Mouse (Mus musculus): ENCODE measurements around the gene Disc1. TPM values are rescaled to one million over a fixed set of nuclear protein-coding genes. Genes with fewer than 3 reads are reported as not detected.

Gene Disc1
- polyA plus RNA-seq, 1 experiment from 2014 or later, result 2.3 TPM

DNA sequence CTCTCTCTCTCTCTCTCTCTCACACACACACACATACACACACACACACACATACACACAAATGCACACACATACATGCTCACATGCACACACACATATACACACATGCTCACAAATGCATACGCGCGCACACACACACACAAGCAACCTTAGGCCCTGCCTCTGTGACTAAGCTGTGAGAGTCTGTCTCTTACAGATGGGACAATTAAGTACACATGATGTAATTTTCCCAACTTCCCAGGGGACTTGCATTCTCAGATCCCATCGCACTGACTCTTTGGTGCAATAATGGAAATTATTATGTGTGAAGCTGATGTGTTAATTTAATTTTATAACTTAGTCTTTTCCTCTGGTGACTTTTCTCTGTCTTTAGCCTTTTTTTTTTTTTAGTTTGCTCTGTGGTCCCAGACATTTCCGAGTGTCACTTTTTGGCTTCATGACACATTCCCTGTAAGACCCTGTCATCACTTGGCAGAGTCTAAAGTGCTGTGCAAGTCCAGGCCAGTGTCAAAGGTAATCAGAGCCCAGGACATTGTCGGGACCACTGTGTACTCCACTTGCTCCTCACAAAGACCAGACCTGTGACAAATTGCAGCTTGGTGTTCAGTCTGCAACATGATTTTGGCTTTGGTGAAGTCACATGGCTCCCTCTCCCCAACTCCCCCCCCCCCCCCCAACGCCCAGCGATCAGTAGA lies 205.0 kb downstream of the Disc1 start:
- Histone ChIP-seq H3K27me3 (ENCODE audit: control insufficient read depth, insufficient read depth, low read length) (no peaks in the 10 kb centered on the region), H3K9ac (ENCODE audit: low read length) (no peak overlapping the region), H3K9me3 (replicated peaks; ENCODE audit: control insufficient read depth, low read length) (no peaks in the 10 kb centered on the region), H3K27ac (ENCODE audit: low read length) (no peak overlapping the region), H3K36me3 (ENCODE audit: control insufficient read depth, insufficient read depth) (no peaks in the 10 kb centered on the region), H3K4me1 (ENCODE audit: control insufficient read depth, insufficient read depth, low read length) (peaks cover 25% of the 10 kb centered on the region), H3K4me2 (ENCODE audit: low read depth, low read length) (no peak overlapping the region), H3K4me3 (ENCODE audit: low read length) (no peak overlapping the region)
- no peak for ATAC-seq (replicated peaks; ENCODE audit: extremely low read depth, insufficient read depth, low FRiP score)
- WGBS, result 64% methylated on average over 8 of the region's 8 CpGs

DNA sequence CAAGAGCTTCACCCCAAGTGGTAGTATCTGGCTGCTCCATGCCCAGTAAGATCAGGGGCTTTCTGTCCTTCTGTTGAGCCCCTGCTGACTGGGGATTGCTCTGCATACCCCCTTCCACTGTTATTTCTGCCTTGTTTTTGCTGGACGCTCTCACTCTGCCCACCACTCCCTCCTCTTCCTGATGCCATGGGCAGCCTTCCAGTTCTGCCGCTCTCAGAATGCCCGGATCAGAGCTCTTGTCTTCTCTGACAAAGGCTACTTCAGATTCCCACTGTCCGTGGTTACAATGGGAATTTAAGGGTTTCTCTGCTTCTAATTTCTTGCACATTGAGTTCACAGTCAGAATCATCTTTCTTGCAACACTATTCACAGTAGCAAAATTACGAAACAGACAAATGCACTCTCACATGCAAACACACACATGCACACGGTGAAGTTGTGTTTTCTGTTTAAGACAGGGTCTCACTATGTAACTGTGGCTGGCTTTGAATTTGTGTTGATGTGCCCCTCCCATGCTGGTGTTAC lies 214.2 kb downstream of the Disc1 start:
- ATAC-seq (replicated peaks; ENCODE audit: extremely low read depth, insufficient read depth, low FRiP score), result 0 out of 2 replicates have a peak, but pooled peaks have one; percentile 28
- peaks cover 28% of the 10 kb centered on the region for H3K4me1 ChIP-seq (ENCODE audit: control insufficient read depth, insufficient read depth, low read length)
- H3K27ac ChIP-seq (ENCODE audit: low read length), result peak overlapping the region; percentile 34; the same call in 1 of the 2 replicates
- H3K4me3 ChIP-seq (ENCODE audit: low read length), result no peak overlapping the region
- no peaks in the 10 kb centered on the region for H3K9me3 ChIP-seq (replicated peaks; ENCODE audit: control insufficient read depth, low read length)
- H3K4me2 ChIP-seq (ENCODE audit: low read depth, low read length), result no peak overlapping the region
- WGBS, result 55% methylated on average over 6 of the region's 6 CpGs
- 0 out of 2 replicates have a peak overlapping the region, but pooled peaks have one; percentile 12 for H3K9ac ChIP-seq (ENCODE audit: low read length)
- no peaks in the 10 kb centered on the region for H3K27me3 ChIP-seq (ENCODE audit: control insufficient read depth, insufficient read depth, low read length)
- H3K36me3 ChIP-seq (ENCODE audit: control insufficient read depth, insufficient read depth), result no peaks in the 10 kb centered on the region

DNA sequence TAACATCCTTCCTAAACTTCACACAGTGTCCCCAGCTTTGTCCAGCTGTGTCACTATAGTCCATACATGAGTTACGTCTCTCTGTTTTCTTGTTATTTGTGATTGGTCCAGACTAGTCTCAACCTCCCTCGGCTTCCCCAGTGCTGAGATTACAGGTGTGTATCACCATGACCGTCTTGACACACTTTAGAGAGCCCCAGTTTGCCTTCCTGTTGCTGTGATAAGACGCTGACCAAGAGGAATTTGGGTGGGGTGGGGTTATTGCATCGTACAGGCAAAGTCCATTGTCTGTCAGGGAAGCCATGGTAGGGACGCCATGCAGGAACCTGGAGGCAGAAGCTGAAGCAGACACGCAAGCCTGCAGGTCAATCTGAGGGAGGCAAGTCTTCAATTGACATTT lies 216.3 kb downstream of the Disc1 start:
- Histone ChIP-seq H3K4me3 (ENCODE audit: low read length) (no peak overlapping the region), H3K9ac (ENCODE audit: low read length) (no peak overlapping the region), H3K27me3 (ENCODE audit: control insufficient read depth, insufficient read depth, low read length) (no peaks in the 10 kb centered on the region), H3K4me2 (ENCODE audit: low read depth, low read length) (no peak overlapping the region), H3K27ac (ENCODE audit: low read length) (no peak overlapping the region), H3K9me3 (replicated peaks; ENCODE audit: control insufficient read depth, low read length) (no peaks in the 10 kb centered on the region), H3K36me3 (ENCODE audit: control insufficient read depth, insufficient read depth) (no peaks in the 10 kb centered on the region), H3K4me1 (ENCODE audit: control insufficient read depth, insufficient read depth, low read length) (peaks cover 28% of the 10 kb centered on the region)
- 63% methylated on average over 7 of the region's 7 CpGs for WGBS
- no peak for ATAC-seq (replicated peaks; ENCODE audit: extremely low read depth, insufficient read depth, low FRiP score)

DNA sequence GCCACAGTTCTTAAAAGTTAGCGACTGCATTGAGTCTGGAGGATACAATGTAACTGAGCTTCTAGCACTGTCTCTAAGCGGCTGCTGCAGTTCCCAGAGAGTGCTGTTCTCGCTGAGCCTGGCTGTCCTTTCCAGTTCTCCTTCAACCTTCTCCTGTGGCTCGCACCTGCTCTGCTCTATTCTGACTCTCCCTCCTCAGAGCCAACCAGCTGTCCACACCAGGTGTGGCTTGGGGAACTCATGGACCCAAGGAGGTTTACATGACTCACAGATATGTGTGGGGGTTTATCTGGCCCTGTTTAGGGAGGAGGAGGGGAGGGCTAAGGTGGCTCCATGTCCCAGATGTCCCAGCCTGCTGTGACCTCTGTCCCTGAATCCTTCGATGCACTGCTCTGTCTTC lies 217.4 kb downstream of the Disc1 start:
- Histone ChIP-seq H3K9ac (ENCODE audit: low read length) (0 out of 2 replicates have a peak overlapping the region, but pooled peaks have one; percentile 30), H3K4me3 (ENCODE audit: low read length) (no peak overlapping the region), H3K27ac (ENCODE audit: low read length) (peak overlapping the region; percentile 55), H3K36me3 (ENCODE audit: control insufficient read depth, insufficient read depth) (no peaks in the 10 kb centered on the region), H3K4me1 (ENCODE audit: control insufficient read depth, insufficient read depth, low read length) (peaks cover 28% of the 10 kb centered on the region), H3K9me3 (replicated peaks; ENCODE audit: control insufficient read depth, low read length) (no peaks in the 10 kb centered on the region), H3K27me3 (ENCODE audit: control insufficient read depth, insufficient read depth, low read length) (no peaks in the 10 kb centered on the region), H3K4me2 (ENCODE audit: low read depth, low read length) (no peak overlapping the region)
- WGBS, result 59% methylated on average over 5 of the region's 5 CpGs
- 0 out of 2 replicates have a peak, but pooled peaks have one; percentile 13 for ATAC-seq (replicated peaks; ENCODE audit: extremely low read depth, insufficient read depth, low FRiP score)

DNA sequence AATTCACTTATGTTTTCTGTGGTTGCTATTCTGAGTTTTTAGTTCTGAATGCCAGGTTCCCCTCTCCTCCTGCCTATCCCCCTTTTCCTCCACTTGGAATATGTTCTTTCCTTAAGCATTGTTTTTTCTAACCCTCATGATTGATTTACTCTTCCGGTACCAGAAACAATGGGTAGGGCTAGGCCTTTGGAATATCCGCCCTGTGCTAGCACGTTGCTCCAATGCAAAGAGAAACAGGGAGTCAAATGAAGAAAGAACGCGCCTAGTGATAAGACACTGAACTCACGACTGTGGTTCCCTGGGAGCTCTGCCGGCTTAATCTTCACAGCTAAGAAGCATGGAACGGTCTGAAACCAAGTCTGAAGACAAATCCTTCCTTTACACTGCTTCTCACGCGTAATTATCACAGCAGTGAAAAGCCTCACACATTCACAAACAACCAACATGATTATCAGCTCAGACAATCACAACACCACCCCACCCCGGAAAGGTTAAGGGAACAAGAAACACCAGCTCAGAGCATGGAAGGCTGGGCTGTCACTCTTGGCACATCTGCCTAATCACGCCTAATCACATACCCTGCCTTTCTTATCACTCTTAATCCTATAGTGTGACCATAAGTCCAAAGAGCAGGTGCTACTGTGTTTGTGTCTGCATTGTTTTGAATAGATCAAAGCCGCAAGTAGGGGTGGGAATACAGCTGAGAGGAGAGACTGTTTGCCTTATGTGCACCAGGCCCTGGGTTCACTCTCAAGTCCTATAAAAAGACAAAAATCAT lies 218.3 kb downstream of the Disc1 start:
- H3K27me3 ChIP-seq (ENCODE audit: control insufficient read depth, insufficient read depth, low read length), result no peaks in the 10 kb centered on the region
- no peaks in the 10 kb centered on the region for H3K9me3 ChIP-seq (replicated peaks; ENCODE audit: control insufficient read depth, low read length)
- H3K4me3 ChIP-seq (ENCODE audit: low read length), result no peak overlapping the region
- H3K4me1 ChIP-seq (ENCODE audit: control insufficient read depth, insufficient read depth, low read length), result peaks cover 28% of the 10 kb centered on the region
- no peak overlapping the region for H3K9ac ChIP-seq (ENCODE audit: low read length)
- H3K4me2 ChIP-seq (ENCODE audit: low read depth, low read length), result no peak overlapping the region
- no peaks in the 10 kb centered on the region for H3K36me3 ChIP-seq (ENCODE audit: control insufficient read depth, insufficient read depth)
- 0 out of 2 replicates have a peak, but pooled peaks have one; percentile 20 for ATAC-seq (replicated peaks; ENCODE audit: extremely low read depth, insufficient read depth, low FRiP score)
- H3K27ac ChIP-seq (ENCODE audit: low read length), result peak overlapping the region; percentile 56
- 32% methylated on average over 13 of the region's 13 CpGs for WGBS

DNA sequence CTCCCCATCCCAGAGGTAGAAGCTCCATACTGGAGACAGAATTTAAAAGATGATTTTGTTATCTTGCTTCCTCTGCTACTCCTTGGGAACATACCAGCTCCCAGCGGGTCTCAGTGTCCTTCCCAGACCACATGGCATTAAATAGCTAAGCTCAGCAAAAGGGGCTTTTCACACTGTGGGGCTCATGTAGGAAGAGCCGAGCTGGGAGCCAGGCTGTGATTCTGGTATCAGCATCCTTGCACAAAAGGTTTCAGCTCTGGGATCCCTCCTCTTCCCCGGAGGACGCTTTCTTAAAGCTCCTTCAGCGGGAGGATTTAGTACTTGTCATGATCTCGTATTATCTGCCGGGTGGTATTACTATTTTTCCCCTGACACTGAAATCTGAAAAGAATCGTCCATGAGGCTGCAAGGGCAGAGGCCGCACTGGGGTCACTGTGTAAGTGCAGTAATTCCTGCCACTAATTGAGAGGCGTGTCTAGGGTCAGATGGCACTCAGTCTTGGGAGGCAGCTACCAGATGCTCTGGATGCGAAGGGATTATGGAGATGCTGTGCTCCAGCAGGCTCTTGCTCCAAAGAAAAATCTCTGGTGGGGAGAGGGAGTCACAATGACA lies 223.2 kb downstream of the Disc1 start:
- WGBS, result 42% methylated on average over 11 of the region's 11 CpGs
- ATAC-seq (replicated peaks; ENCODE audit: extremely low read depth, insufficient read depth, low FRiP score), result no peak
- H3K9me3 ChIP-seq (replicated peaks; ENCODE audit: control insufficient read depth, low read length), result no peaks in the 10 kb centered on the region
- no peaks in the 10 kb centered on the region for H3K36me3 ChIP-seq (ENCODE audit: control insufficient read depth, insufficient read depth)
- H3K27ac ChIP-seq (ENCODE audit: low read length), result no peak overlapping the region
- H3K27me3 ChIP-seq (ENCODE audit: control insufficient read depth, insufficient read depth, low read length), result no peaks in the 10 kb centered on the region
- no peak overlapping the region for H3K4me2 ChIP-seq (ENCODE audit: low read depth, low read length)
- H3K4me3 ChIP-seq (ENCODE audit: low read length), result no peak overlapping the region
- peaks cover 5% of the 10 kb centered on the region for H3K4me1 ChIP-seq (ENCODE audit: control insufficient read depth, insufficient read depth, low read length)
- no peak overlapping the region for H3K9ac ChIP-seq (ENCODE audit: low read length)

DNA sequence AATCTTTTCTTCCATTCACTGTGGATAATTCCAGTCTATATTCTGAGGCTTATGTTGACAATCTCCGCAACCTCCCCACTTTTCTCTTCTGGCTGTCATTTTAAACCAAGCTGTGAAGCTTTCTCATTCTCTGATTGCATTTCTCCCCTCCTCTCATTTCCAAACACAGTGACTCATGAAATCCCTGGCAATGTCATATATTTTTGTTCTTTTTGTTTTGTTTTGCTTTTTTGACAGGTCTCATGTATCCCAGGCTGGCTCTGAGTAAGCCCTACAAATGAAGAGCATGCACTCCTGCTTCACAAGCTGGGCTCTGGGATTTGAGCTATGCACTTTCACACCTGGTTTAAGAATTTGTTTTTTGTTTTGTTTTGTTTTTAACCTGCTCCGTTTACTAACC lies 225.2 kb downstream of the Disc1 start:
- H3K27me3 ChIP-seq (ENCODE audit: control insufficient read depth, insufficient read depth, low read length), result no peaks in the 10 kb centered on the region
- no peaks in the 10 kb centered on the region for H3K9me3 ChIP-seq (replicated peaks; ENCODE audit: control insufficient read depth, low read length)
- H3K9ac ChIP-seq (ENCODE audit: low read length), result no peak overlapping the region
- no peak overlapping the region for H3K27ac ChIP-seq (ENCODE audit: low read length)
- H3K36me3 ChIP-seq (ENCODE audit: control insufficient read depth, insufficient read depth), result no peaks in the 10 kb centered on the region
- no peak overlapping the region for H3K4me3 ChIP-seq (ENCODE audit: low read length)
- no peak overlapping the region for H3K4me2 ChIP-seq (ENCODE audit: low read depth, low read length)
- 95% methylated on average over 2 of the region's 2 CpGs for WGBS
- peaks cover 10% of the 10 kb centered on the region for H3K4me1 ChIP-seq (ENCODE audit: control insufficient read depth, insufficient read depth, low read length)
- no peak for ATAC-seq (replicated peaks; ENCODE audit: extremely low read depth, insufficient read depth, low FRiP score)

DNA sequence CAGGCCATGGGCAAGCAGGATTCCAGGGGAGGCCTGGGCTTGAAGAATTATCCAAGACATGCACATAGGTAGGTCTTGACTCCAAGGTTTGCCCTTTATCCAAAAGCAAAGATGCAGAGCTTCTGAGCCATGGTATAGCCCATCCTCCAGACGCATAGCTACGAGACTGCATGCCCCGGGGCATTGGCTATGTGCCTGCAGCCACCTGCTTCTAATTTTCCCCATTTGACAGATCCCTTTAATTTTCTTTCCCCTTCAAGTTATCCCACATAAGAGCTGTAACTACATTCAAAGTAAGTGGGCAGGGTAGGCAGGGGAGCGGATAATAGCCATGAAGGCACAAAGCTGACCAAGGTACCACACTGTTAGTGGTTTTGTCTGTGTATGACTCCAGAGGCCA lies 225.9 kb downstream of the Disc1 start:
- H3K36me3 ChIP-seq (ENCODE audit: control insufficient read depth, insufficient read depth), result no peaks in the 10 kb centered on the region
- no peaks in the 10 kb centered on the region for H3K27me3 ChIP-seq (ENCODE audit: control insufficient read depth, insufficient read depth, low read length)
- H3K4me2 ChIP-seq (ENCODE audit: low read depth, low read length), result no peak overlapping the region
- H3K4me1 ChIP-seq (ENCODE audit: control insufficient read depth, insufficient read depth, low read length), result peaks cover 10% of the 10 kb centered on the region
- 84% methylated on average over 4 of the region's 4 CpGs for WGBS
- H3K27ac ChIP-seq (ENCODE audit: low read length), result no peak overlapping the region
- no peaks in the 10 kb centered on the region for H3K9me3 ChIP-seq (replicated peaks; ENCODE audit: control insufficient read depth, low read length)
- H3K4me3 ChIP-seq (ENCODE audit: low read length), result no peak overlapping the region
- ATAC-seq (replicated peaks; ENCODE audit: extremely low read depth, insufficient read depth, low FRiP score), result no peak
- H3K9ac ChIP-seq (ENCODE audit: low read length), result no peak overlapping the region

Measured in heart, embryonic 16.5 days (tissue).